ENCODE assay signal across 25 mouse cellular contexts in the genomic region with DNA sequence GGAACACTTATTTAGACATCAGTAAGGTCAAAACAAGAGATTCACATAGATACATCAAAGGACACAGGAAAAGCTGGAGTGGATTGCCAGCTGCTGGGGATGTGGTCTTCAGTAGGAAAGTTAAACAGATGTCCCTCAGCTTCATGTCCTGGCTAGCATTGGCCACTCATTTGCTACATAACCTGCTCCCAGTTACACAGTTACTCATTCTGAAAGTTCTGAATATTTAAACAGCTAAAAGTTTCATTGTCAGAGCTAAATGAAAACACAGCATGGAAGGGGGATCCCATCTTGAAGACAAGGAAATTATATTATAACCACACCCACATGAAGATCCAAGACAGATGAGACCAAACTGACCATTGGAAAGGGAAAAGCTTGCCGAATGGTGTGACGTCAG.
"Had no signal": no experiment of that assay in that cellular context is flagged by ENCODE, and none has a peak within 500 bp of the region (broad histone marks: within the 10 kb centered on the region; RNA-seq: fewer than 3 reads in every experiment).

No protein-coding gene starts in this region.

- H3K36me3 ChIP-seq: embryonic facial prominence, embryonic 10.5 days; embryonic facial prominence, embryonic 12.5 days; embryonic facial prominence, embryonic 13.5 days; embryonic facial prominence, embryonic 15.5 days; forebrain, embryonic 10.5 days; forebrain, embryonic 12.5 days; forebrain, embryonic 15.5 days had no signal

- DNase-seq: cerebellum, adult 2 months; cerebellum, adult 8-10 months; cerebellum, adult 9-10 months; cerebellum, adult 9-11 months; cerebellum, postnatal 10 days; cerebellum, postnatal 14 days; cerebellum, postnatal 25 days; cerebellum, postnatal 36 days; embryo, embryonic 11 days; forebrain, postnatal 0 days; gastrocnemius, adult 2 months; gastrocnemius, postnatal 10 days; gastrocnemius, postnatal 14 days; gastrocnemius, postnatal 25 days; gastrocnemius, postnatal 36 days; heart, adult 2 months had no signal

- H3K4me3 ChIP-seq: embryonic facial prominence, embryonic 10.5 days; embryonic facial prominence, embryonic 12.5 days; embryonic facial prominence, embryonic 13.5 days; embryonic facial prominence, embryonic 15.5 days; erythroblast, embryonic 14.5 days; forebrain, embryonic 10.5 days; forebrain, embryonic 12.5 days; forebrain, embryonic 13.5 days; forebrain, embryonic 15.5 days; gastrocnemius, adult 2 months; heart, adult 2 months had no signal

- H3K4me1 ChIP-seq: embryonic facial prominence, embryonic 10.5 days; embryonic facial prominence, embryonic 12.5 days; embryonic facial prominence, embryonic 15.5 days; forebrain, embryonic 10.5 days; forebrain, embryonic 12.5 days; forebrain, embryonic 13.5 days had no signal

- H3K9me3 ChIP-seq: embryonic facial prominence, embryonic 10.5 days; embryonic facial prominence, embryonic 12.5 days; embryonic facial prominence, embryonic 13.5 days; embryonic facial prominence, embryonic 15.5 days; forebrain, embryonic 10.5 days; forebrain, embryonic 12.5 days; forebrain, embryonic 13.5 days; forebrain, embryonic 15.5 days had no signal

- H3K9ac ChIP-seq: embryonic facial prominence, embryonic 12.5 days; embryonic facial prominence, embryonic 13.5 days; embryonic facial prominence, embryonic 15.5 days; forebrain, embryonic 12.5 days; forebrain, embryonic 13.5 days; forebrain, embryonic 15.5 days; forebrain, postnatal 0 days had no signal

- H3K27me3 ChIP-seq: embryonic facial prominence, embryonic 12.5 days; embryonic facial prominence, embryonic 13.5 days; embryonic facial prominence, embryonic 15.5 days; forebrain, embryonic 12.5 days; forebrain, embryonic 13.5 days; forebrain, embryonic 15.5 days had no signal

- H3K27ac ChIP-seq: embryonic facial prominence, embryonic 10.5 days; embryonic facial prominence, embryonic 12.5 days; embryonic facial prominence, embryonic 13.5 days; embryonic facial prominence, embryonic 15.5 days; forebrain, embryonic 10.5 days; forebrain, embryonic 12.5 days; forebrain, embryonic 13.5 days; forebrain, embryonic 15.5 days; gastrocnemius, adult 2 months; heart, adult 2 months had no signal

- H3K4me2 ChIP-seq: embryonic facial prominence, embryonic 12.5 days; embryonic facial prominence, embryonic 13.5 days; embryonic facial prominence, embryonic 15.5 days; forebrain, embryonic 12.5 days; forebrain, embryonic 13.5 days; forebrain, embryonic 15.5 days had no signal
